Comparison of ENCODE assay signal across 1 mouse cellular context in the genomic region with DNA sequence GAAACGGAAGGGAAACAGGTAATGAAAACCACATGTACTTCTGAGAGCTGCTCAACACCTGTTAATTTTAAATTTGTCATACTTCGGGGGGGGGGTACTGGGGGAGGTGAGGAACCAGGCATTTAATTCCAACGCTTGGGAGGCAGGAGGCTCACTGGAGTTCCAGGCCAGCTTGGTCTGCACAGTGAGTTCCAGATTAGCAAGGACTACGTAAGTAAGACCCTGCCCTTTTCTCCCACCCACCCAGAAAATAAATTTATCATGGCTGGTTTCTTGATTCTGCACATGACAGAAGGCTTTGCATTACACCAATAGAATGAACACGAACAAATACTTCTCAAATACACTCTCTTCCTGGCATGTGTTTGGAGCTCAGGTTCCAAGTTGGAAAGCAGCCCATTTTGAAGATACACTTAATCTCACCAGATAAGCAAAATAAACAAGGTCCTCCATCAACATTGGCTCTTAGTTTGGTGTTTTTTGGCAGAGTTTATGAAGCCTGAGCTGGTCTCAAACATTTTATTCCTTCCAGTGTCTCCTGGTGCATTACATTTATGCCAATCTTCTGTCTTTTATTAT.
TF ChIP-seq lines count a peak whose summit lies in the region.

No protein-coding gene starts in this region.

TF ChIP-seq in MEL, 35 proteins besides CTCF, POLR2A, EP300 and RAD21 (continued from another document):
- TF ChIP-seq ETS1 (IDR thresholded peaks at IDR 0.05; ENCODE audit: low read depth, low read length) (peak; percentile 81), TBP (IDR thresholded peaks at IDR 0.05; ENCODE audit: low read depth, low read length) (no peak), ELF1 (IDR thresholded peaks at IDR 0.05; ENCODE audit: low read depth, low read length) (no peak), SMC3 (IDR thresholded peaks at IDR 0.05; ENCODE audit: low read depth, low read length) (no peak), CHD2 (IDR thresholded peaks at IDR 0.05; ENCODE audit: low read length) (no peak), MEF2A (IDR thresholded peaks at IDR 0.05; ENCODE audit: extremely low read depth, insufficient replicate concordance, low read depth, low read length, poor library complexity, severe bottlenecking) (no peak), E2F4 (IDR thresholded peaks at IDR 0.05; ENCODE audit: borderline replicate concordance, low read depth, low read length) (no peak), MAZ (IDR thresholded peaks at IDR 0.05; ENCODE audit: low read depth, low read length) (no peak), USF2 (IDR thresholded peaks at IDR 0.05; ENCODE audit: borderline replicate concordance in 1 of 2, insufficient read depth in 1 of 2, low read depth in 1 of 2, low read length in 2 of 2) (no peak), ZKSCAN1 (IDR thresholded peaks at IDR 0.05; ENCODE audit: low read depth, low read length) (no peak), MYC (IDR thresholded peaks at IDR 0.05; ENCODE audit: low read depth, low read length) (0 out of 2 replicates have a peak, but pooled peaks have one; percentile 31), KAT2A (conservative IDR thresholded peaks at IDR 0.05; ENCODE audit: low read depth, low read length) (no peak), POLR2AphosphoS5 (IDR thresholded peaks at IDR 0.05; ENCODE audit: borderline replicate concordance, low read depth, low read length) (no peak)
